Mouse (Mus musculus) embryonic stem cell, embryonic (primary cell): ENCODE results near the gene Rer1.

Source experiments
- CTCF ChIA-PET, 4 experiments: fragments of 300-600 bp in 2 of 4; fragments of 350-600 bp in 2 of 4; sonication (Branson Sonifier 250); formaldehyde crosslinking; loops; one replicate each; lab custom pipeline; 2022; ENCODE audit warnings: inconsistent platforms in 2 of 4; lab: Charles Lee
- POLR2A ChIA-PET, 4 experiments: fragments of 300-600 bp in 2 of 4; fragments of 350-600 bp in 2 of 4; sonication (Branson Sonifier 250); formaldehyde crosslinking; loops; one replicate each; lab custom pipeline; 2022; ENCODE audit warnings: antibody characterized with exemption in 4 of 4, inconsistent platforms in 1 of 4; lab: Charles Lee

The Rer1 gene

GRCm38 (mm10) chr4:155121915-155122443 lies 35.8 kb upstream of the Rer1 start:
- ChIA-PET POLR2A (interaction anchor here (0.6 to 1.8 kb wide), 16 partner anchors 22 to 258 kb away, joined by 3 to 7 read pairs (median 4); partner anchors contain the start of genes Faap20 (in 1 of the 4), Morn1 (in 1 of the 4), Prkcz (in 1 of the 4) and Rer1 (in 1 of the 4)), CTCF (interaction anchor here in 3 of 4 experiments (0.6 to 3.9 kb wide), 11 partner anchors 12 to 1164 kb away, joined by 3 to 14 read pairs (median 3); partner anchors contain the start of gene Faap20 (in 2 of the 3))

- ChIA-PET POLR2A (interaction anchor here in 3 of 4 experiments (0.7 to 1.8 kb wide), 7 partner anchors 15 to 99 kb away, joined by 3 to 7 read pairs (median 3); no protein-coding TSS in a partner anchor), CTCF (interaction anchor here in 3 of 4 experiments (0.8 to 3.9 kb wide), 6 partner anchors 27 to 158 kb away, joined by 3 to 14 read pairs (median 4); partner anchors contain the start of gene Faap20 (in 2 of the 3))
Measured at GRCm38 (mm10) chr4:155121222-155121621, 35.0 kb upstream of the Rer1 start.

- POLR2A ChIA-PET, result interaction anchor here in 2 of 4 experiments (0.8 to 1.6 kb wide), 9 partner anchors 15 to 103 kb away, joined by 3 to 4 read pairs (median 3); partner anchors contain the start of genes Morn1 (in 1 of the 2) and Rer1 (in 1 of the 2)
Measured at GRCm38 (mm10) chr4:155120583-155120982, 34.4 kb upstream of the Rer1 start.

GRCm38 (mm10) chr4:155120038-155120437 lies 33.9 kb upstream of the Rer1 start:
- ChIA-PET POLR2A (interaction anchor here in 2 of 4 experiments (0.8 to 1.6 kb wide), 8 partner anchors 16 to 104 kb away, joined by 3 to 4 read pairs (median 3); partner anchors contain the start of genes Morn1 (in 1 of the 2) and Rer1 (in 1 of the 2)), CTCF (interaction anchor here in 3 of 4 experiments (0.6 to 3.9 kb wide), 9 partner anchors 10 to 283 kb away, joined by 3 to 14 read pairs (median 4); partner anchors contain the start of gene Faap20 (in 2 of the 3))

More at GRCm38 (mm10) chr4:155120583-155120982, 34.4 kb upstream of the Rer1 start:
- CTCF ChIA-PET, result interaction anchor here in 3 of 4 experiments (0.6 to 3.9 kb wide), 8 partner anchors 10 to 129 kb away, joined by 3 to 14 read pairs (median 4); partner anchors contain the start of gene Faap20 (in 2 of the 3)

GRCm38 (mm10) chr4:155118278-155118677 lies 32.1 kb upstream of the Rer1 start:
- ChIA-PET POLR2A (interaction anchor here in 2 of 4 experiments (0.6 to 1.4 kb wide), 3 partner anchors 26 to 643 kb away, joined by 3 to 4 read pairs (median 3); no protein-coding TSS in a partner anchor), CTCF (interaction anchor here in 2 of 4 experiments (1.1 to 1.2 kb wide), 2 partner anchors 23 kb away, joined by 3 to 4 read pairs; no protein-coding TSS in a partner anchor)

- ChIA-PET POLR2A (interaction anchor here in 2 of 4 experiments (0.6 to 1.4 kb wide), 4 partner anchors 10 to 642 kb away, joined by 3 to 4 read pairs (median 3); no protein-coding TSS in a partner anchor), CTCF (interaction anchor here in 3 of 4 experiments (0.6 to 1.2 kb wide), 3 partner anchors 22 to 320 kb away, joined by 3 to 6 read pairs (median 4); no protein-coding TSS in a partner anchor)
Measured at GRCm38 (mm10) chr4:155117396-155117978, 31.3 kb upstream of the Rer1 start.

- CTCF ChIA-PET, result no interaction called here
- POLR2A ChIA-PET, result interaction anchor here in 2 of 4 experiments (0.8 to 1.4 kb wide), 6 partner anchors 9 to 119 kb away, joined by 3 to 5 read pairs (median 4); no protein-coding TSS in a partner anchor
Measured at GRCm38 (mm10) chr4:155116607-155117006, 30.4 kb upstream of the Rer1 start.

GRCm38 (mm10) chr4:155113766-155114410 lies 27.7 kb upstream of the Rer1 start:
- POLR2A ChIA-PET, result interaction anchor here in 1 of 4 experiments (1.2 to 1.4 kb wide), 3 partner anchors 108 to 115 kb away, joined by 3 to 4 read pairs (median 4); no protein-coding TSS in a partner anchor
- CTCF ChIA-PET, result interaction anchor here in 2 of 4 experiments (0.7 to 2.1 kb wide), 3 partner anchors 11 to 189 kb away, joined by 3 to 8 read pairs (median 3); no protein-coding TSS in a partner anchor

GRCm38 (mm10) chr4:155109471-155109870 lies 23.3 kb upstream of the Rer1 start:
- ChIA-PET POLR2A (interaction anchor here in 3 of 4 experiments (0.7 to 1.4 kb wide), 7 partner anchors 23 to 629 kb away, joined by 3 read pairs; partner anchors contain the start of genes Morn1 (in 1 of the 3) and Rer1 (in 1 of the 3)), CTCF (interaction anchor here (0.5 to 1.4 kb wide), 8 partner anchors 13 to 159 kb away, joined by 3 to 6 read pairs (median 4); partner anchors contain the start of gene Faap20 (in 1 of the 4))

GRCm38 (mm10) chr4:155107886-155108285 lies 21.7 kb upstream of the Rer1 start:
- ChIA-PET POLR2A (interaction anchor here in 2 of 4 experiments (0.6 to 1.5 kb wide), 7 partner anchors 8 to 141 kb away, joined by 3 to 4 read pairs (median 3); partner anchors contain the start of gene Faap20 (in 1 of the 2)), CTCF (interaction anchor here (0.6 to 4.1 kb wide), 9 partner anchors 13 to 163 kb away, joined by 4 to 30 read pairs (median 6); partner anchors contain the start of gene Faap20 (in 3 of the 4))

- ChIA-PET CTCF (no interaction called here), POLR2A (interaction anchor here in 1 of 4 experiments (0.6 kb wide), 1 partner anchor 27 kb away, joined by 3 read pairs; no protein-coding TSS in a partner anchor)
Measured at GRCm38 (mm10) chr4:155098572-155098971, 12.4 kb upstream of the Rer1 start.

- POLR2A ChIA-PET, result interaction anchor here in 3 of 4 experiments (0.5 to 1.7 kb wide), 11 partner anchors 25 to 152 kb away, joined by 3 to 7 read pairs (median 3); partner anchors contain the start of genes Faap20 (in 1 of the 3) and Pex10 (in 1 of the 3)
- CTCF ChIA-PET, result interaction anchor here in 3 of 4 experiments (0.8 to 5.2 kb wide), 4 partner anchors 32 to 152 kb away, joined by 3 to 98 read pairs (median 38); partner anchors contain the start of gene Faap20 (in 3 of the 3)
Measured at GRCm38 (mm10) chr4:155097452-155097851, 11.3 kb upstream of the Rer1 start.

GRCm38 (mm10) chr4:155095967-155096366 lies 9.8 kb upstream of the Rer1 start:
- CTCF ChIA-PET, result interaction anchor here (0.7 to 5.2 kb wide), 23 partner anchors 9 to 317 kb away, joined by 3 to 98 read pairs (median 6); partner anchors contain the start of genes Faap20 (in 4 of the 4), Morn1 (in 2 of the 4) and Rer1 (in 2 of the 4)

GRCm38 (mm10) chr4:155095238-155095900 lies 9.2 kb upstream of the Rer1 start:
- CTCF ChIA-PET, result interaction anchor here (0.6 to 5.2 kb wide), 47 partner anchors 9 to 316 kb away, joined by 3 to 98 read pairs (median 5); partner anchors contain the start of genes Faap20 (in 4 of the 4), Morn1 (in 3 of the 4), Pex10 (in 3 of the 4) and Rer1 (in 3 of the 4)
- POLR2A ChIA-PET, result interaction anchor here (1.0 to 2.7 kb wide), 12 partner anchors 9 to 154 kb away, joined by 3 to 20 read pairs (median 7); partner anchors contain the start of genes Faap20 (in 3 of the 4), Morn1 (in 1 of the 4), Pex10 (in 1 of the 4) and Rer1 (in 1 of the 4)

More at GRCm38 (mm10) chr4:155095967-155096366, 9.8 kb upstream of the Rer1 start:
- POLR2A ChIA-PET, result interaction anchor here (1.0 to 2.7 kb wide), 11 partner anchors 9 to 154 kb away, joined by 3 to 20 read pairs (median 7); partner anchors contain the start of genes Faap20 (in 3 of the 4), Morn1 (in 1 of the 4) and Rer1 (in 1 of the 4)

- ChIA-PET CTCF (interaction anchor here (0.5 to 5.2 kb wide), 81 partner anchors 8 to 574 kb away, joined by 3 to 98 read pairs (median 4); partner anchors contain the start of genes Faap20 (in 4 of the 4), Morn1 (in 3 of the 4), Pex10 (in 3 of the 4) and Rer1 (in 3 of the 4)), POLR2A (interaction anchor here in 3 of 4 experiments (0.5 to 2.7 kb wide), 22 partner anchors 8 to 226 kb away, joined by 3 to 20 read pairs (median 4); partner anchors contain the start of genes Faap20 (in 3 of the 3), Pex10 (in 2 of the 3), Morn1 (in 1 of the 3) and Rer1 (in 1 of the 3))
Measured at GRCm38 (mm10) chr4:155094565-155094964, 8.4 kb upstream of the Rer1 start.
